Mouse (Mus musculus) left cerebral cortex, postnatal 25 days (tissue): ENCODE measurements around the gene Snrpa. TPM values are rescaled to one million over a fixed set of nuclear protein-coding genes. Genes with fewer than 3 reads are reported as not detected.

Source experiments
- microRNA-seq, 2 experiments: library from miRNA; unstranded; fragments of <30 nt; microRNA quantifications; one replicate each; pipeline ENCODE4 v1.2.0; 2022
- total RNA-seq, 2 experiments: library from RNA; stranded (reverse); gene quantifications; 2 replicates each; pipeline ENCODE4 v1.2.3; 2021

The Snrpa gene
- total RNA-seq, 2 experiments from 2014 or later, result 81.9 to 85.2 TPM

Small RNA genes within 50 kb of the gene (microRNA-seq; reads per million reads assigned to microRNA genes)
- gene Mir1191 (0.25 to 0.34 reads per million in 2 experiments), gene Mir3101 (0.67 to 0.99 reads per million in 2 experiments)

Other genes with a start within 250 kb of the Snrpa start
- not detected for gene Cyp2a12, start 167.2 kb downstream of the Snrpa start, total RNA-seq
- gene Cyp2f2, start 76.4 kb downstream of the Snrpa start, total RNA-seq, result under 1 TPM in 1 of 2 experiments, not detected in 1; 0.41 TPM
- not detected for gene Cyp2t4, start 42.6 kb downstream of the Snrpa start, total RNA-seq
- 100 to 1,000 TPM in 1 of 2 experiments, 10 to 100 TPM in 1; 98.1 to 101 TPM for gene Egln2, start 29.5 kb downstream of the Snrpa start, total RNA-seq
- gene Rab4b, start 17.4 kb downstream of the Snrpa start, total RNA-seq, result 10 to 100 TPM; 85.3 to 91.2 TPM
- not detected for gene Gm21983, start 15.2 kb downstream of the Snrpa start, total RNA-seq
- 1 to 10 TPM in 1 of 2 experiments, under 1 TPM in 1; 0.62 to 1.7 TPM for gene Mia, start 15.1 kb downstream of the Snrpa start, total RNA-seq
- gene BC024978, start 490 bp downstream of the Snrpa start, total RNA-seq, result 10 to 100 TPM; 21.0 to 25.2 TPM
- 1 to 10 TPM; 7.5 to 8.8 TPM for gene Itpkc, start 32.4 kb upstream of the Snrpa start, total RNA-seq
- 10 to 100 TPM; 32.5 to 37.2 TPM for gene Coq8b, start 36.8 kb upstream of the Snrpa start, total RNA-seq
- 100 to 1,000 TPM; 119 to 130 TPM for gene Numbl, start 62.2 kb upstream of the Snrpa start, total RNA-seq
- gene Ltbp4, start 141.4 kb upstream of the Snrpa start, total RNA-seq, result 10 to 100 TPM; 46.7 to 50.4 TPM
- 10 to 100 TPM; 21.7 to 31.2 TPM for gene Shkbp1, start 159.7 kb upstream of the Snrpa start, total RNA-seq
- not detected for gene Gm20479, start 161.1 kb upstream of the Snrpa start, total RNA-seq